In the genomic region with DNA sequence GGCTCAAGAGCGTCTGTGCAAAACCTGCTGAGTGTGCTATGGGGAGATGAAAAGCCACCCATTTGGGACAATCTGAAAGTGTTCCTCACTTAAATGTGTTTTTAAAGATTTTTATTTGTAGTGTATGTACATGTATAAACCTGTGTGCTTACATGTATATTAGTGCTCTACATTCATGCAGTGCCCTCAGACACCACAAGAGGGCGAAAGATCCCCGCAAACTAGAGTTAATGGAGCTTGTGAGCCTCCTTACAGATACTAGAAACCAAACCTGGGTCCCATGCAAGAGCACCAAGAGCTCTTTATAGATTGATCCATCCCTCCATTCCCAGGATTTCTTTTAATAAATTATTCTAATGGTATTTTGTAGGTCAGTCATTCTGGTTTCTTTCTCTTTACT, we compare ENCODE assay signal across 9 mouse cellular contexts. TPM values are rescaled to one million over a fixed set of nuclear protein-coding genes. Genes with fewer than 3 reads are reported as not detected.
DNase-seq lines count a peak whose midpoint lies in the region; ATAC-seq and TF ChIP-seq lines count a peak whose summit lies in the region.
"Had no signal": no experiment of that assay in that cellular context is flagged by ENCODE, and none has a peak within 500 bp of the region (broad histone marks: within the 10 kb centered on the region; RNA-seq: fewer than 3 reads in every experiment).

No protein-coding gene starts in this region.

- TF ChIP-seq EP300 in heart, adult 2 months (IDR thresholded peaks at IDR 0.05; ENCODE audit: insufficient read depth, low read depth, low read length), result no peak
- TF ChIP-seq EP300 in liver, postnatal 0 days (IDR thresholded peaks at IDR 0.05; ENCODE audit: low read depth), result no peak

- no peaks in the 10 kb centered on the region; the same call in 1 of the 2 replicates for H3K4me1 ChIP-seq in heart, adult 2 months (ENCODE audit: control insufficient read depth, insufficient read depth, low read length)
- no peaks in the 10 kb centered on the region for H3K4me1 ChIP-seq in embryonic facial prominence, embryonic 10.5 days
- no peaks in the 10 kb centered on the region for H3K4me1 ChIP-seq in liver, postnatal 0 days (ENCODE audit: insufficient read depth)

- TF ChIP-seq CTCF in heart, adult 2 months (IDR thresholded peaks at IDR 0.05), result peak; percentile 67
- TF ChIP-seq CTCF in liver, postnatal 0 days (IDR thresholded peaks at IDR 0.05; ENCODE audit: low read depth), result peak; percentile 79

- no peaks in the 10 kb centered on the region for H3K36me3 ChIP-seq in heart, adult 2 months (ENCODE audit: control insufficient read depth, insufficient read depth, low read length)
- H3K36me3 ChIP-seq in embryonic facial prominence, embryonic 10.5 days (replicated peaks), result no peaks in the 10 kb centered on the region
- no peaks in the 10 kb centered on the region for H3K36me3 ChIP-seq in liver, postnatal 0 days (replicated peaks; ENCODE audit: insufficient read depth, low read length)

- H3K4me2 ChIP-seq in liver, postnatal 0 days (ENCODE audit: low read depth, low read length), result no peak overlapping the region

- H3K9me3 ChIP-seq in embryonic facial prominence, embryonic 10.5 days, result peaks cover under 1% of the 10 kb centered on the region; the same call in 1 of the 2 replicates
- no peaks in the 10 kb centered on the region for H3K9me3 ChIP-seq in liver, postnatal 0 days (ENCODE audit: low read length)

- DNase-seq in heart, adult 2 months, result peak; percentile 35 to 42
- no peak for DNase-seq in heart, postnatal 25 days (ENCODE audit: low spot score)
- DNase-seq in 3T3-L1 (ENCODE audit: low read depth, low spot score) (peak; percentile 84), MEL-GATA-1-ER (ENCODE audit: extremely low read depth, low read depth) (peak; percentile 72)
- DNase-seq in embryonic facial prominence, embryonic 10.5 days (ENCODE audit: low spot score), result peak; percentile 60
- peak; percentile 73 for DNase-seq in liver, postnatal 0 days
- peak; percentile 44 to 61 for DNase-seq in spleen, postnatal 14 days (ENCODE audit: low spot score in 2 of 2)
- DNase-seq in yolk sac, embryonic 10.5 days (ENCODE audit: low spot score), result no peak

- no peaks in the 10 kb centered on the region for H3K79me2 ChIP-seq in heart, adult 2 months (replicated peaks; ENCODE audit: control insufficient read depth, insufficient read depth, low read length)

- no peaks in the 10 kb centered on the region for H3K27me3 ChIP-seq in heart, adult 2 months (ENCODE audit: control insufficient read depth, insufficient read depth, low read length)
- H3K27me3 ChIP-seq in embryonic facial prominence, embryonic 10.5 days (replicated peaks; ENCODE audit: low read depth, poor library complexity, severe bottlenecking), result no peaks in the 10 kb centered on the region
- no peaks in the 10 kb centered on the region for H3K27me3 ChIP-seq in liver, postnatal 0 days (ENCODE audit: insufficient read depth, low read length)

- 56% methylated on average over 3 of the region's 3 CpGs for WGBS in heart, adult 2 months
- WGBS in embryonic facial prominence, embryonic 10.5 days, result 43% methylated on average over 3 of the region's 3 CpGs
- 40% methylated on average over 3 of the region's 3 CpGs for WGBS in liver, postnatal 0 days (ENCODE audit: insufficient replicate concordance)

- TF ChIP-seq POLR2A in heart, adult 2 months (IDR thresholded peaks at IDR 0.05; ENCODE audit: insufficient read depth, low read depth, low read length), result no peak

- H3K27ac ChIP-seq in heart, adult 2 months, result no peak overlapping the region
- H3K27ac ChIP-seq in embryonic facial prominence, embryonic 10.5 days (replicated peaks), result no peak overlapping the region
- no peak overlapping the region for H3K27ac ChIP-seq in liver, postnatal 0 days (ENCODE audit: low read depth)

- no peak overlapping the region for H3K4me3 ChIP-seq in heart, adult 2 months
- no peak overlapping the region for H3K4me3 ChIP-seq in embryonic facial prominence, embryonic 10.5 days
- H3K4me3 ChIP-seq in liver, postnatal 0 days (ENCODE audit: low read depth, low read length), result no peak overlapping the region

- intact Hi-C loops in heart, adult 2 months (cut with DNase I), result no loop called here
- intact Hi-C loops in heart, postnatal 25 days (cut with DNase I), result no loop called here

- no peak overlapping the region for H3K9ac ChIP-seq in heart, adult 2 months (ENCODE audit: low read depth, low read length)
- no peak overlapping the region for H3K9ac ChIP-seq in liver, postnatal 0 days (replicated peaks)

- ATAC-seq in liver, postnatal 0 days, result no peak

RNA-seq across cellular contexts. Expression of a gene that starts 17.3 kb away (rescaled TPM):
- not detected for total RNA-seq in heart, adult 2 months (2021)
- 1.3 and 2.2 TPM in 2 replicates for polyA plus RNA-seq in heart, adult 2 months (2012; rRNA removed)
- total RNA-seq in heart, postnatal 25 days (2021), result under 1 TPM in 1 of 2 experiments, not detected in 1; 0.45 TPM
- polyA plus RNA-seq in embryonic facial prominence, embryonic 10.5 days (2016; fragmentation: Nextera tagmentation; extraction: Ambion mirVana), result 1.5 and 1.8 TPM in 2 replicates
- polyA plus RNA-seq in liver, postnatal 0 days (2015; fragmentation: Nextera tagmentation; extraction: Ambion mirVana), result not detected in 2 replicates
- total RNA-seq: left cerebral cortex, adult 18-20 months had no signal

Comparison
In these comparisons a context has a peak if more than half of its experiments do, and no peak if none do; other contexts are left out.
1. DNase-seq: peak in heart, adult 2 months (2 of 2), 3T3-L1 (single experiment), MEL-GATA-1-ER (single experiment), embryonic facial prominence, embryonic 10.5 days (single experiment), liver, postnatal 0 days (single experiment) and spleen, postnatal 14 days (2 of 2); none in heart, postnatal 25 days (single experiment) and yolk sac, embryonic 10.5 days (single experiment).